Mouse (Mus musculus) midbrain, embryonic 14.5 days (tissue): ENCODE data around the gene Srpr. TPM values are rescaled to one million over a fixed set of nuclear protein-coding genes. Genes with fewer than 3 reads are reported as not detected.

ENCODE experiments used
- ATAC-seq: fragments of 200-750 bp; cut with Nextera tagmentation; 2 replicates; pipeline ENCODE4 v1.8.0; 2017; ENCODE audit warnings: moderate number of reproducible peaks, moderate library complexity; ENCODE audit not compliant: low FRiP score, low TSS enrichment
- DNase-seq: peaks from one replicate; pipeline ENCODE4 v3.0.0-alpha.2; 2015
- H3K27ac ChIP-seq: fragments of 300-500 bp; sonication (generic); replicated peaks from 2 replicates; pipeline ENCODE4 v1.5.1; 2014; ENCODE audit warnings: mild to moderate bottlenecking, low read depth, low read length, moderate library complexity
- H3K27me3 ChIP-seq: fragments of 300-500 bp; sonication (generic); 2 replicates; pipeline ENCODE4 v1.6.1; 2014; ENCODE audit warnings: low read length, control low read depth, mixed read lengths; ENCODE audit not compliant: control insufficient read depth, insufficient read depth
- H3K36me3 ChIP-seq: fragments of 300-500 bp; sonication (generic); 2 replicates; pipeline ENCODE4 v1.6.1; 2014; ENCODE audit warnings: low read length, control low read depth; ENCODE audit not compliant: control insufficient read depth, insufficient read depth
- H3K4me1 ChIP-seq: fragments of 300-500 bp; sonication (generic); 2 replicates; pipeline ENCODE4 v1.6.1; 2014; ENCODE audit warnings: mild to moderate bottlenecking, antibody characterized with exemption, low read length, control low read depth; ENCODE audit not compliant: control insufficient read depth, insufficient read depth
- H3K4me2 ChIP-seq: fragments of 300-500 bp; sonication (generic); 2 replicates; pipeline ENCODE4 v1.6.1; 2014; ENCODE audit warnings: mild to moderate bottlenecking, low read length, moderate library complexity
- H3K4me3 ChIP-seq: fragments of 300-500 bp; sonication (generic); replicated peaks from 2 replicates; pipeline ENCODE4 v1.5.1; 2014; ENCODE audit warnings: low read depth, low read length
- H3K9ac ChIP-seq: fragments of 300-500 bp; sonication (generic); replicated peaks from 2 replicates; pipeline ENCODE4 v1.6.1; 2014; ENCODE audit warnings: mild to moderate bottlenecking, low read length, moderate library complexity
- H3K9me3 ChIP-seq: fragments of 300-500 bp; sonication (generic); 2 replicates; pipeline ENCODE4 v1.6.1; 2016; ENCODE audit warnings: low read length, control low read depth, mixed read lengths; ENCODE audit not compliant: control insufficient read depth
- WGBS: fragments of 180-500 bp; shearing (Covaris S2); extraction: QIAGEN DNeasy Blood & Tissue Kit; methylation state at CpG from one replicate; pipeline ENCODE4 v1.1.7; 2014; 5-methylcytosine and 5-hydroxymethylcytosine counted together
- polyA plus RNA-seq: library from polyadenylated mRNA; unstranded; fragments of >200 nt; fragmentation: Nextera tagmentation; extraction: Ambion mirVana; gene quantifications from 2 replicates; pipeline ENCODE4 v1.2.1, GENCODE M21; 2014

Gene Srpr
- polyA plus RNA-seq, 1 experiment from 2014 or later: 72.5 TPM

DNA sequence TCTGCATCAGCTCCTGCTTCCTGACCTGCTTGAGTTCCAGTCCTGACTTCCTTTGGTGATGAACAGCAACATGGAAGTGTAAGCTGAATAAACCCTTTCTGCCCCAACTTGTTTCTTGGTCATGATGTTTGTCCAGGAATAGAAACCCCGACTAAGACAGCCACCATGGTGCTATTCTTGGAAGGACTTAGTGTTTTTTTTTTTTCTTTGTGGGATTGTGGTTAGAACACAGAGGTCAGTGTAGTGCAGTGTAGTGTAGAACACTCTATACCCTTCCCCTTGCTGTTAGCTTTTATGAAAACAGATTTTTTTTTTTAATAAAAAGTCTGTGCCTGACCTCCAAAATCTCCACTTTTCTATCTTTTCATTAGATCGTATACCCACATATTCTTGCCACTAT, 17.1 kb upstream of the Srpr start:
- Histone ChIP-seq H3K4me1 (no peaks in the 10 kb centered on the region), H3K27ac (no peak overlapping the region), H3K36me3 (0 out of 2 replicates have a peak, but pooled peaks cover 7% of the 10 kb centered on the region), H3K27me3 (no peaks in the 10 kb centered on the region), H3K9ac (no peak overlapping the region), H3K9me3 (no peaks in the 10 kb centered on the region), H3K4me3 (no peak overlapping the region), H3K4me2 (no peak overlapping the region)
- ATAC-seq: no peak
- DNase-seq: no peak
- WGBS: 90% methylated on average over 2 of the region's 2 CpGs

DNA sequence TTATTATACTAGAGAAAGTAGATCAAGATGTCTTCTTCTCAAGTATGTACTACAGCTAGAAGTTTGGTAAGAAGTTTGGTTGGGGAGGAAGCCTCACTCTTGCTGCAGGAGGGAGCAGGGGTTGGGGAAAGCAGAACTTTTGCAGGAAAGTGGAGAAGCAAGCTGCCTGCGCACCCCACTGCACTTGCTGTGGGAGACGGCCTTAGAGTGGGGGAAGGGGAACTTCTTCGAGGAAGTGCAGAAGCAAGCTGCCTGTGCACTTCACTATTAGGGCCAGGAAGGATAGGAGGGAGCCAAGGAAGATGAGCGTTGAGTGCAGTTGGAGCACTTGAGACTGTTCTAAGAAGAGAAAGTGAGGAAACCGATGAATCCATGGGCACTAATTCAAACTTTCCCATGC, 16.6 kb upstream of the Srpr start:
- Histone ChIP-seq H3K27me3 (no peaks in the 10 kb centered on the region), H3K4me1 (no peaks in the 10 kb centered on the region), H3K9ac (no peak overlapping the region), H3K27ac (no peak overlapping the region), H3K9me3 (no peaks in the 10 kb centered on the region), H3K36me3 (0 out of 2 replicates have a peak, but pooled peaks cover 9% of the 10 kb centered on the region), H3K4me2 (no peak overlapping the region), H3K4me3 (no peak overlapping the region)
- no peak for DNase-seq
- ATAC-seq: no peak
- WGBS: 64% methylated on average over 5 of the region's 5 CpGs

DNA sequence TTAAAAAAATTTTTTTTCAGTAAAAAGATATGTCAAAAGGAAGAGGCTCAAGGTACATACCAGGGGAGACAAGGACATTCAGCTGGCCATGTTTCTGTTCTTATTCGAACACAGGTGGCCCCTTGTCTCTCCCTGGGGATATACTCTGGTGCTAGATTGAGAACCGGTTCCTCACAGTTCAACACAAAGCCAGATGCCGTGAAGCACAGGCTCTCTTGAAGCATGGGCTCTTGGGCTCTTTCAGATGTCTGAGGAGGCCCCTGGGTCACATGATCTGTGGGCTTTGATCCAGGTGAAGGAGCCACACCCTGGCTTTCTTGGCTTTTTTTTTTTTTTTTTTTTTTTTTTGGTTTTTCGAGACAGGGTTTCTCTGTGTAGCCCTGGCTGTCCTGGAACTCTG, 13.5 kb upstream of the Srpr start:
- no peak for DNase-seq
- H3K4me3 ChIP-seq: no peak overlapping the region
- 82% methylated on average over 4 of the region's 4 CpGs for WGBS
- no peaks in the 10 kb centered on the region for H3K9me3 ChIP-seq
- ATAC-seq: no peak
- H3K27me3 ChIP-seq: no peaks in the 10 kb centered on the region
- H3K27ac ChIP-seq: no peak overlapping the region
- peaks cover 16% of the 10 kb centered on the region; the same call in 1 of the 2 replicates for H3K36me3 ChIP-seq
- no peak overlapping the region for H3K9ac ChIP-seq
- no peaks in the 10 kb centered on the region for H3K4me1 ChIP-seq
- H3K4me2 ChIP-seq: no peak overlapping the region

DNA sequence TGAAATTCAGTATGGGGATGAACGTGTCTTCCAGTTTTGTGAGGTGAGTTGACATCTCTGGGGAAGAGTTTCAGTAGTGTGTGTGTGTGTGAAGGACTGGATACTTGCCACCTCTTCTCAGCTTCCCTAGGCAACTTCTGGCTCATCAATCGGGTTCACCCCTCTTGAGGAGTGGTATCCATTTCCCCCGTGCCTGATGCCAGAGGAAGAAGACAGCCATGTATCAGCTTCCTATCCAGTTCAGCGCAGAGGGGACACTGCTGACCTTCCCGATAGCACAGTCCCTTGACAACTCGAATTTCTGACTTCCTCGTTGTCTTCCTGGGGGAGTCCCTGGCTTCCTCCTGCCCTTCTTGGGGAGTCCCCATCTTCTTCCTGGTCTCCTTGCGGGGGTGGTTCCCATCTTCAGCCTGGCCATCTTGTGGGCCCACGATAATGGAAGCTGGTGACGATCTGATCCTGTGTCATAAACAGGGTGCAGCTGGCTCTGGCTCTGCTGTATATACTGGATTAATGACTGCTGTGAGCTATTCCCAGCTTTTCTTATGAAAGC, 12.5 kb upstream of the Srpr start:
- Histone ChIP-seq H3K4me2 (no peak overlapping the region), H3K27me3 (no peaks in the 10 kb centered on the region), H3K4me1 (no peaks in the 10 kb centered on the region), H3K9me3 (no peaks in the 10 kb centered on the region), H3K9ac (no peak overlapping the region), H3K27ac (no peak overlapping the region), H3K4me3 (no peak overlapping the region), H3K36me3 (peaks cover 16% of the 10 kb centered on the region; the same call in 1 of the 2 replicates)
- no peak for ATAC-seq
- no peak for DNase-seq
- 94% methylated on average over 10 of the region's 10 CpGs for WGBS

DNA sequence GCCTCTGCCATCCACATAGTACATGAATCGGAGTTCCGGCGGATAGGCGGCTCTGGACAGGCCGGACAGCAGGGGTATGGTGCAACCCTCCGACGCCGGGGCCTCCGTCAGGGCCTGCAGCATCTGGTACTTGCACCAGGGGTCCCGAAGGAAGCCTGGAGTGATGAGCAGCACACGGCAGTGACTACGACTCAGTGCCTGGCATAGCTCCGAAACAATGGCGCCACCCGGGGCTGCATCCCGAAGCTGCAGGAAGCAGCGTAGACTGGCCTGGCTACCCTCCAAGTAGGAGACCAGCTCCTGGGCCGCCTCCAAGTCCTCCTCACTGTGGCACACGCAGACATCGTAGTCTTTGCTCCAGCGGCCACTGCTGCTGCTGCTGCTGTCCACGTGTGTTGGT, 11.3 kb upstream of the Srpr start:
- WGBS: 72% methylated on average over 22 of the region's 22 CpGs
- DNase-seq (peak; percentile 61), ATAC-seq (0 out of 2 replicates have a peak, but pooled peaks have one; percentile 34)
- Histone ChIP-seq H3K4me1 (no peaks in the 10 kb centered on the region), H3K9ac (no peak overlapping the region), H3K27ac (no peak overlapping the region), H3K36me3 (peaks cover 16% of the 10 kb centered on the region; the same call in 1 of the 2 replicates), H3K27me3 (no peaks in the 10 kb centered on the region), H3K9me3 (no peaks in the 10 kb centered on the region), H3K4me2 (no peak overlapping the region), H3K4me3 (no peak overlapping the region)

DNA sequence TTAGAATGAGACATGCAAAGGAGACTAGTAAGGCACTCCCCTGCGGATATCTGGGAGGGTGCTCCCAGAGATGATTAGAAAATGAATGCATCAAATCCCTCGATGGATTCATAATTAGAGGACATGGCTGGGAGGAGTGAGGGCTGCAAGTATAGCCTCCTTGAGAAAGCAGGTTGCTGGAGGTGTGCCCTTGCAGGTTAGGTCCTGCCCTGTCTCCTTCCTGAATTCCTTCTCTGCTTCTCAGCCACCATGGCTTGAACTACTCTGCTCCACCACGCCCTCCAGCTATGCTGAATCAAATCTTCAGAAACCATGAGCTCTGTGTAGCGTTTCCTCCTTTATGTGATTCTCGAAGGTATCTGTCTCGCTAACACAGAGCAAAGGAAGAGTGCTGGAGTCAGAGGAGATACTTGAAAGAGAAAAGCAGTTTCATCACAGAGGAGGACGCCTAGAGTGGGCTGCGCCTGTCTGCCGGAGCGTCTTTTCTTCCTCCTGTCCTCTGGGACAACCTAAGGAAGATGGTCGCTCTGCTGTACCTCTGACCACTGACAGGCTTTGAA, 6.9 kb upstream of the Srpr start:
- Histone ChIP-seq H3K4me2 (no peak overlapping the region), H3K9me3 (no peaks in the 10 kb centered on the region), H3K36me3 (peaks cover 8% of the 10 kb centered on the region; the same call in 1 of the 2 replicates), H3K27ac (no peak overlapping the region; the same call in 1 of the 2 replicates), H3K27me3 (no peaks in the 10 kb centered on the region), H3K9ac (no peak overlapping the region; the same call in 1 of the 2 replicates), H3K4me1 (no peaks in the 10 kb centered on the region), H3K4me3 (no peak overlapping the region)
- DNase-seq: no peak
- no peak for ATAC-seq
- 65% methylated on average over 11 of the region's 11 CpGs for WGBS

DNA sequence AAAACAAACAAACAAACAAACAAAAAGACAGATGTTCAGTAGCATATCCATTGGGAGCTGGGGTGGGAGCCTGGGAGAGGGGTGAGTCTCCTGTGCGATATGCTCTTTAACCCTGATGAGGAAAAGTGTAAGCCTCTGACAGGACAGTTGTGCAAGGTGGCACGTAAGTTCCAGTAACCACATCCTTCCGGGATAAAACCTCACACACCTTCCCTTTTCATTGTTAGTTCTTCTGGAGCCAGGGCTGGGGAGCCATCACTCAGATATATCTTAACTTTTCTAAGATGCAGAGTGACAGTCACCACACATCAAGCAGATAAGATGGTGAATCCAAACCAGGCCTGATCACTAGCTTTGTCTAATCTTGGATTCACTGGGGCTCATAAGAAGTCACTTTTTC, 5.9 kb upstream of the Srpr start:
- Histone ChIP-seq H3K27me3 (no peaks in the 10 kb centered on the region), H3K36me3 (peaks cover 3% of the 10 kb centered on the region; the same call in 1 of the 2 replicates), H3K4me1 (no peaks in the 10 kb centered on the region), H3K4me3 (no peak overlapping the region), H3K27ac (no peak overlapping the region), H3K9ac (no peak overlapping the region), H3K4me2 (no peak overlapping the region), H3K9me3 (no peaks in the 10 kb centered on the region)
- WGBS: 97% methylated on average over 3 of the region's 3 CpGs
- ATAC-seq: no peak
- DNase-seq: no peak

DNA sequence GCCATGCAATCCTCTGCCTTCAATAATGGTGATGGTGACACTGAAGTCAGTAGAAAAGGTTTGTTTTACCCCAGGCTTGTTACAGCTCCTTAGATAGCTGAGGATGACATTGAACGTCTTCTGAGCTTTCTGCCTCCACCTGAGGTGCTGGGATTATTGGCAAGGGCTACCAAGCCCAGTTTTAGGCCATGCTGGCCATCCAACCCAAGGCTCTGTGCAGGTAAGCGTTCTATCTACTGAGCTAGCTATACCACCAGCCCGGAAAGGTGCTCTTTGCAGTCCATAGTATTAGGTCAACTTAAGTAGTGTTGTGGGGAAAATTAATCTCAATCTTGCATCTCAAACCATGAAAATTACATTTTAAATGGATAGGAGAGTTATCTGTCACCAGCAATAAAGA, 2.4 kb upstream of the Srpr start:
- ATAC-seq: no peak
- no peaks in the 10 kb centered on the region for H3K9me3 ChIP-seq
- no peak for DNase-seq
- H3K9ac ChIP-seq: no peak overlapping the region
- no peaks in the 10 kb centered on the region for H3K36me3 ChIP-seq
- H3K4me2 ChIP-seq: no peak overlapping the region
- H3K4me3 ChIP-seq: no peak overlapping the region
- H3K4me1 ChIP-seq: peaks cover 10% of the 10 kb centered on the region
- H3K27me3 ChIP-seq: no peaks in the 10 kb centered on the region
- no peak overlapping the region for H3K27ac ChIP-seq
- 92% methylated on average over 3 of the region's 3 CpGs for WGBS

DNA sequence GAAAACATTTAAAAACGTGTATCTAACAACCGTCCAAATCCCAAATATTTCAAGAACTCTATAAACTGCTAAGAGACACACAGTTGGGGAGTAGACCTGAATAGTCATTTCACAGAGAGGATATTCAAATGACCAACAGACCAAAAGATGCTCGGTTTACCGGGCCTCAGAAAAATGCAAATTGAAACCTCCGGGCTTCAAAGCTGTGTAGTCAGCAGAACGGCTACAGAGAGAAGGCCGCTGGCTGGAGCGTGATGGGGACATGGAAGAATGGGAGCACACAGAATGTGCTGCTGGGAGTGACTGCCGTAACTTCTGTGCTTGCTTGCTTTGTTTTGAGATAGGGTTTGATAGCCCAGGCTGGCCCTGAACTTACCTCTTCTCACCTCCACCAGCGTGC, 1.6 kb upstream of the Srpr start:
- WGBS: 63% methylated on average over 10 of the region's 10 CpGs

More for the DNA sequence above, 1.6 kb upstream of the Srpr start:
- H3K9ac ChIP-seq: no peak overlapping the region
- H3K36me3 ChIP-seq: no peaks in the 10 kb centered on the region
- no peaks in the 10 kb centered on the region for H3K27me3 ChIP-seq
- no peak overlapping the region for H3K4me2 ChIP-seq
- H3K4me1 ChIP-seq: peaks cover 10% of the 10 kb centered on the region
- DNase-seq (no peak), ATAC-seq (no peak)
- H3K27ac ChIP-seq: no peak overlapping the region
- H3K4me3 ChIP-seq: no peak overlapping the region
- no peaks in the 10 kb centered on the region for H3K9me3 ChIP-seq
